Mouse (Mus musculus): ENCODE data around the gene Toe1. TPM values are rescaled to one million over a fixed set of nuclear protein-coding genes. Genes with fewer than 3 reads are reported as not detected.

The Toe1 gene
- polyA plus RNA-seq, 1 experiment from 2014 or later: 26.5 TPM

DNA sequence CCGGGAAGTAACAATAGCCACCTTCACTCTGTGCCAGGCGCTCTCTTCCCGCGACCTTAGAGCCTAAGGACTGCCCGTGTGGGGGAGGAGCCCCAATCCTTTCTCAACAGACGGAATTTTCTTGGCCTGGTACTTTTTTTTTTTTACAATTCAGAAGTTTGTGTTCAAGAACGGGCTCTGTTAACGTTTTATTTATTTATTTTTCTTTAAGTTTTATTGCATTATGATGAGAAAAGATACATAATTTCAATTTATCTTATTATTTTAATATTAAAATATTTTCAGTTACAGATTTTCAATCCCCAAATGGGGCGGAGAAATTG, 14.2 kb upstream of the Toe1 start, which contains the start of gene Hpdl:
Gene Hpdl, minus strand, starts transcription at position 14 of the 323 bp plus-strand sequence.
- no peaks in the 10 kb centered on the region for H3K9me3 ChIP-seq
- peak within 1 kb of the TSS; percentile 67 for H3K9ac ChIP-seq
- 11% methylated on average over 9 of the region's 9 CpGs for WGBS
- no peak within 1 kb of the TSS for H3K27ac ChIP-seq (replicated peaks)
- H3K4me2 ChIP-seq: peak within 1 kb of the TSS; percentile 90
- peaks cover 26% of the 10 kb centered on the region for H3K27me3 ChIP-seq
- peak within 1 kb of the TSS; percentile 43 for H3K4me3 ChIP-seq
- H3K36me3 ChIP-seq: no peaks in the 10 kb centered on the region; the same call in 1 of the 2 replicates
- ATAC-seq (ENCODE audit: low read depth): no peak
- H3K4me1 ChIP-seq (replicated peaks): peaks cover 29% of the 10 kb centered on the region

DNA sequence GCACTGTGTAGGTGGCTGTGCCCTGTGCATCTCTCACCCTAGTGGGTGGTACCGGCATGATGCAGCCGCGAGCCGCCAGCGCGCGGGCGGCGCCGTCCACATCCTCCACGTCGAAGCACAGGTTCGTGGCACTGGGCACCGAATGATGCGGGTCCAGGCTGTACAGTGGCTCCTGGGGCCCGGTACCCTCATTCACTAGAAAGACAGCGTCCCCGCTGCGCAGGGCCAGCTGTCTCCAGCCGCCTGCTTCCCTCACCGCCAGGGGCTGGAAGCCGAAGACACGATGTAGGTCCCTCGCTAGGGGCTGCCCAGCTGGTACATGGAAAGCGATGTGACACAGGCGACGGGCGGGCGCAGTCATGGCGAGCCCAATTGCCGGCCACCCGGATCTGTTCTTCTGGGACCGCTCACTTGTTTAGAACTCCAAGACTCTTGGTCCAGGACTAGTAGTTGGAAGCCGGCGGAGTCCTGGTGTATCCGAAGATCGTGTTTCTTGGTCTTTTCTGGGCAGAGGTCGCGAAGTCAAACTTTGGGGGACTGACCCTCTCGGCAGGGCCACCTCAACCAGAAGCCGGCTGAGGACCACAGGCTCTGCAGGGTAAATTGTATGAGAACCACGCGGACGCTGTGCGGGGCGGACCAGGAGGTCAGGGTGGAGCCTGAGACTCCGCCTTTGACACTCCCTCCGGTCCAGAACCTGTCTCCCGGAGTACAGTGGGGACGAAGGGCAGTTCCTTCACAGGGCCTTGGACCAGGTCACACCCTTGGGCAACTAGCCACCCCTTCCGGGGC, 13.7 kb upstream of the Toe1 start:
- Histone ChIP-seq H3K4me3 (peak overlapping the region; percentile 43), H3K27ac (replicated peaks) (no peak overlapping the region), H3K9me3 (no peaks in the 10 kb centered on the region), H3K4me1 (replicated peaks) (peaks cover 29% of the 10 kb centered on the region), H3K36me3 (no peaks in the 10 kb centered on the region; the same call in 1 of the 2 replicates), H3K9ac (peak overlapping the region; percentile 67), H3K27me3 (peaks cover 26% of the 10 kb centered on the region), H3K4me2 (peak overlapping the region; percentile 90)
- under 1% methylated on average over 51 of the region's 51 CpGs for WGBS
- ATAC-seq (ENCODE audit: low read depth): peak; percentile 65

GRCm38 (mm10) chr4:116819968-116820901, 12.8 kb upstream of the Toe1 start:
- peak overlapping the region; percentile 67 for H3K9ac ChIP-seq
- peak overlapping the region; percentile 90 for H3K4me2 ChIP-seq
- H3K36me3 ChIP-seq: no peaks in the 10 kb centered on the region; the same call in 1 of the 2 replicates
- H3K27ac ChIP-seq (replicated peaks): no peak overlapping the region
- peaks cover 23% of the 10 kb centered on the region for H3K4me1 ChIP-seq (replicated peaks)
- H3K4me3 ChIP-seq: peak overlapping the region; percentile 43
- H3K9me3 ChIP-seq: no peaks in the 10 kb centered on the region
- ATAC-seq (ENCODE audit: low read depth): 0 out of 2 replicates have a peak, but pooled peaks have one; percentile 12
- WGBS: 21% methylated on average over 32 of the region's 32 CpGs
- H3K27me3 ChIP-seq: peaks cover 26% of the 10 kb centered on the region

- no peak overlapping the region for H3K9ac ChIP-seq
- 93% methylated on average over 6 of the region's 6 CpGs for WGBS
- no peak overlapping the region for H3K27ac ChIP-seq (replicated peaks)
- no peak overlapping the region for H3K4me2 ChIP-seq
- no peaks in the 10 kb centered on the region for H3K9me3 ChIP-seq
- H3K36me3 ChIP-seq: no peaks in the 10 kb centered on the region; the same call in 1 of the 2 replicates
- H3K27me3 ChIP-seq: peaks cover 26% of the 10 kb centered on the region
- H3K4me3 ChIP-seq: no peak overlapping the region
- no peak for ATAC-seq (ENCODE audit: low read depth)
- H3K4me1 ChIP-seq (replicated peaks): peaks cover 13% of the 10 kb centered on the region
Observed at GRCm38 (mm10) chr4:116817486-116817885, 10.0 kb upstream of the Toe1 start.

- H3K27me3 ChIP-seq: peaks cover 10% of the 10 kb centered on the region
- H3K9me3 ChIP-seq: no peaks in the 10 kb centered on the region
- no peak overlapping the region for H3K9ac ChIP-seq
- 80% methylated on average over 5 of the region's 5 CpGs for WGBS
- no peak for ATAC-seq (ENCODE audit: low read depth)
- no peaks in the 10 kb centered on the region; the same call in 1 of the 2 replicates for H3K36me3 ChIP-seq
- H3K4me1 ChIP-seq (replicated peaks): no peaks in the 10 kb centered on the region
- no peak overlapping the region for H3K4me3 ChIP-seq
- no peak overlapping the region for H3K27ac ChIP-seq (replicated peaks)
- no peak overlapping the region for H3K4me2 ChIP-seq
Observed at GRCm38 (mm10) chr4:116815276-116815675, 7.8 kb upstream of the Toe1 start.

- peaks cover 13% of the 10 kb centered on the region for H3K4me1 ChIP-seq (replicated peaks)
- H3K27me3 ChIP-seq: no peaks in the 10 kb centered on the region
- H3K27ac ChIP-seq (replicated peaks): no peak overlapping the region
- ATAC-seq (ENCODE audit: low read depth): no peak
- no peak overlapping the region for H3K9ac ChIP-seq
- H3K9me3 ChIP-seq: no peaks in the 10 kb centered on the region
- no peak overlapping the region for H3K4me3 ChIP-seq
- no peaks in the 10 kb centered on the region for H3K36me3 ChIP-seq
- H3K4me2 ChIP-seq: no peak overlapping the region
- 81% methylated on average over 3 of the region's 3 CpGs for WGBS
Observed at GRCm38 (mm10) chr4:116811012-116811411, 3.6 kb upstream of the Toe1 start.

GRCm38 (mm10) chr4:116799901-116800300, 7.5 kb downstream of the Toe1 start:
- Histone ChIP-seq H3K9me3 (no peaks in the 10 kb centered on the region), H3K4me1 (replicated peaks) (no peaks in the 10 kb centered on the region), H3K4me2 (no peak overlapping the region), H3K36me3 (peaks cover 36% of the 10 kb centered on the region), H3K27me3 (no peaks in the 10 kb centered on the region), H3K9ac (no peak overlapping the region), H3K4me3 (no peak overlapping the region), H3K27ac (replicated peaks) (no peak overlapping the region)
- ATAC-seq (ENCODE audit: low read depth): no peak
- WGBS: 42% methylated on average over 5 of the region's 5 CpGs

DNA sequence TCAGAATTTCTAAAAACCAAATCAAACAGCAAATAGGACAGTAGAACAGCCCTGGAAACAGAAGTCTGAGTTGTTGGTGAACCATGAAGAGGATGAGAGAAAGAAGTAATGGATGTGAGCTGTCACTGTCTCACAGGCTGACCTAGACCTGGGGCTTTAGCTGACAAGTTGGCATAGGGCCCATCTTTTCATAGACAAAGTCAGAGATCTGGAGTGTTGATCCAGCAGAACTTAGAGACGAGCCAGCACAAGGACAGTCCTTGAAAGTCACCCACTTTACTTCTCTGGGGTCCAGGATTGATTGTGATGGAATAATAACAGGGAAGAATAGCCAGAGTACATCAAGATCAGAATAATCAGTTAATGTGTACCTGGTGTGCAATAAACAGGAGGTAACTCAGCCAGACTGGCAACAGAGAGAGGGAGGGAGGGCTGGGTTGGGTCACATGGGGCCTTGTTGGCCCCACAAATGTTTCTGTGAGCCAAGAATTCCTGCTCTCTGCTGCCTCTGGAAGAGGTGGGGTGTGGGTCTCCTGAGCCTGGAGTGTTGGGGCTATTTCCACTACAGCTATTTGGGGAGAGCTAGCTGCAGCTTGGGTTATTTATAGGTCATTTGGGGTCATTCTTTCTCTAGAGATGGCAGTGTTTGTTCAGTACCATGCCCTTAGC, 10.9 kb downstream of the Toe1 start:
- 72% methylated on average over 1 of the region's 1 CpGs for WGBS
- no peak overlapping the region for H3K27ac ChIP-seq (replicated peaks)
- no peak overlapping the region for H3K4me2 ChIP-seq
- no peak overlapping the region for H3K9ac ChIP-seq
- H3K4me1 ChIP-seq (replicated peaks): no peaks in the 10 kb centered on the region
- peaks cover 4% of the 10 kb centered on the region; the same call in 1 of the 2 replicates for H3K36me3 ChIP-seq
- no peak for ATAC-seq (ENCODE audit: low read depth)
- H3K4me3 ChIP-seq: no peak overlapping the region
- H3K27me3 ChIP-seq: no peaks in the 10 kb centered on the region
- no peaks in the 10 kb centered on the region for H3K9me3 ChIP-seq

DNA sequence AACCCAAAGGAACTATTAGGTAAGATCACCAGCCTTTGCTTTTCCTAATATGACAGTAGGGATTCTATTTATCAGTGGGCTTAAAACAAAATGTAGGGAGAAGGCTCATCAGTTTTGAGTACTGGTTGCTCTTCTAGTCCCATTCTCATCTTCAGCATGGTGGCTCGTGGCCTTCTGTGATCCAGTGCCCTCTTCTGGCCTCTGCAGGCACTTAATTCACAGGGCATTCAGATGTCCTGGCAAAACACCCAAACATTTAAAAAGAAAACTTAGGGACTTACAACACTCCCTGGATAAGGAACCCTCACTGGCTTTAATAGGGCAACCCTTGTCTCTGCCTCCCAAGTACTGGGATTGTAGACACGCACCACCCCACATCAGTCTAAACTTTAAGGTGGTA, 13.2 kb downstream of the Toe1 start:
- no peaks in the 10 kb centered on the region for H3K27me3 ChIP-seq
- WGBS: 76% methylated on average over 2 of the region's 2 CpGs
- no peaks in the 10 kb centered on the region for H3K36me3 ChIP-seq
- no peak for ATAC-seq (ENCODE audit: low read depth)
- H3K4me2 ChIP-seq: no peak overlapping the region
- H3K27ac ChIP-seq (replicated peaks): no peak overlapping the region
- H3K4me1 ChIP-seq (replicated peaks): no peaks in the 10 kb centered on the region
- H3K4me3 ChIP-seq: no peak overlapping the region
- H3K9ac ChIP-seq: no peak overlapping the region
- no peaks in the 10 kb centered on the region for H3K9me3 ChIP-seq

DNA sequence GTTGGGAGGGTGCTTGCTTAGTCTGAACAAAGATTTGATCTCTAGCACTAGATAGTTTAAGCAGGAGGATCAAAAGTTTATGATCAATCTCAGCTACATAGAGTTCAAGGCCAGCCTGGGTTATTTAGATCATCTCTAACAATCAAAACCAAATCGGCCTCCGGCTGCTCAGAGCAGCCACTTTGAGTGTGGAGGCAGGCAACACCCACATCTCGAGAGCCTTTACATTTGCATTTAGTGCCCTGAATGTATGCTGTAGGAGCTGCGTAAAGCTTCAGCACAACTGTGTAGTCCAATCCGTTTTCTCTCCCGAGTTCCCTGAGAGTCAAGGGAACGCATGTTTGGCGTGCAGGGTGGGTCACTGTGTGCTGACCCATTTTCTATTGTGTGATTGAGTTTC, 15.0 kb downstream of the Toe1 start:
- H3K4me1 ChIP-seq (replicated peaks): no peaks in the 10 kb centered on the region
- no peak for ATAC-seq (ENCODE audit: low read depth)
- H3K36me3 ChIP-seq: no peaks in the 10 kb centered on the region
- no peak overlapping the region for H3K27ac ChIP-seq (replicated peaks)
- H3K9me3 ChIP-seq: no peaks in the 10 kb centered on the region
- H3K4me3 ChIP-seq: no peak overlapping the region
- H3K9ac ChIP-seq: no peak overlapping the region
- H3K27me3 ChIP-seq: no peaks in the 10 kb centered on the region
- WGBS: 87% methylated on average over 8 of the region's 8 CpGs
- no peak overlapping the region for H3K4me2 ChIP-seq

GRCm38 (mm10) chr4:116788956-116789355, 18.5 kb downstream of the Toe1 start:
- 7% methylated on average over 3 of the region's 3 CpGs for WGBS
- H3K9ac ChIP-seq: no peak overlapping the region
- H3K9me3 ChIP-seq: no peaks in the 10 kb centered on the region
- no peak overlapping the region for H3K27ac ChIP-seq (replicated peaks)
- no peak overlapping the region for H3K4me3 ChIP-seq
- H3K4me2 ChIP-seq: no peak overlapping the region
- ATAC-seq (ENCODE audit: low read depth): peak; percentile 53
- no peaks in the 10 kb centered on the region for H3K27me3 ChIP-seq
- no peaks in the 10 kb centered on the region for H3K4me1 ChIP-seq (replicated peaks)
- H3K36me3 ChIP-seq: no peaks in the 10 kb centered on the region
